Mouse (Mus musculus) liver (tissue): ENCODE measurements around the gene Arid3b.

ENCODE experiments used
- DNase-seq: peaks from one replicate; pipeline ENCODE4 v3.0.0-alpha.2; 2020; ENCODE audit warnings: mixed read lengths

The Arid3b gene

GRCm38 (mm10) chr9:57775026-57775425 lies 61.6 kb downstream of the Arid3b start:
- no peak for DNase-seq

- DNase-seq = peak; percentile 46
Observed at GRCm38 (mm10) chr9:57774168-57774567, 62.4 kb downstream of the Arid3b start.

GRCm38 (mm10) chr9:57773754-57774153 lies 62.8 kb downstream of the Arid3b start:
- peak; percentile 48 for DNase-seq

- DNase-seq = peak; percentile 88
Observed at GRCm38 (mm10) chr9:57770836-57771235, 65.8 kb downstream of the Arid3b start.

- DNase-seq = peak; percentile 73
Observed at GRCm38 (mm10) chr9:57770214-57770613, 66.4 kb downstream of the Arid3b start.

GRCm38 (mm10) chr9:57769539-57770069 lies 67.0 kb downstream of the Arid3b start:
- DNase-seq = peak; percentile 88

- DNase-seq = no peak
Observed at GRCm38 (mm10) chr9:57767231-57767630, 69.4 kb downstream of the Arid3b start.

GRCm38 (mm10) chr9:57766431-57766830 lies 70.2 kb downstream of the Arid3b start:
- DNase-seq = no peak

GRCm38 (mm10) chr9:57765364-57766351 lies 70.9 kb downstream of the Arid3b start, which contains the start of gene Clk3:
TSS of gene Clk3 (minus strand) at chr9:57765860.
- DNase-seq = peak; percentile 87

GRCm38 (mm10) chr9:57764974-57765363 lies 71.6 kb downstream of the Arid3b start:
- DNase-seq = peak; percentile 96

GRCm38 (mm10) chr9:57764147-57764973 lies 72.2 kb downstream of the Arid3b start:
- DNase-seq = peak; percentile 72

- peak; percentile 54 for DNase-seq
Observed at GRCm38 (mm10) chr9:57762563-57762991, 74.0 kb downstream of the Arid3b start.

- no peak for DNase-seq
Observed at GRCm38 (mm10) chr9:57761563-57762551, 74.7 kb downstream of the Arid3b start.

- DNase-seq = no peak
Observed at GRCm38 (mm10) chr9:57760416-57761146, 76.0 kb downstream of the Arid3b start.

GRCm38 (mm10) chr9:57759289-57759688 lies 77.3 kb downstream of the Arid3b start:
- DNase-seq = peak; percentile 86

- peak; percentile 77 for DNase-seq
Observed at GRCm38 (mm10) chr9:57758528-57758927, 78.1 kb downstream of the Arid3b start.

GRCm38 (mm10) chr9:57757578-57757977 lies 79.0 kb downstream of the Arid3b start:
- DNase-seq = peak; percentile 83

GRCm38 (mm10) chr9:57750901-57751300 lies 85.7 kb downstream of the Arid3b start:
- DNase-seq = no peak

GRCm38 (mm10) chr9:57748831-57749230 lies 87.8 kb downstream of the Arid3b start:
- no peak for DNase-seq

- no peak for DNase-seq
Observed at GRCm38 (mm10) chr9:57748137-57748536, 88.5 kb downstream of the Arid3b start.

GRCm38 (mm10) chr9:57747067-57747466 lies 89.5 kb downstream of the Arid3b start:
- no peak for DNase-seq
